Mouse (Mus musculus): ENCODE data around the gene Gtf2h3. TPM values are rescaled to one million over a fixed set of nuclear protein-coding genes. Genes with fewer than 3 reads are reported as not detected.
"Not testable (repeated sequence)": the region's sequence is repeated elsewhere in the genome, so short reads cannot be mapped to it uniquely, and the experiment has no call there.

Gtf2h3 gene
- polyA plus RNA-seq, 1 experiment from 2014 or later, result 40.4 TPM

- Histone ChIP-seq H3K36me3 (peaks cover 43% of the 10 kb centered on the region), H3K4me2 (peak overlapping the region; percentile 94), H3K27me3 (no peaks in the 10 kb centered on the region), H3K4me1 (replicated peaks) (peaks cover 17% of the 10 kb centered on the region), H3K27ac (replicated peaks) (peak overlapping the region; percentile 49; the same call in 1 of the 2 replicates), H3K9me3 (no peaks in the 10 kb centered on the region), H3K9ac (peak overlapping the region; percentile 71), H3K4me3 (peak overlapping the region; percentile 59)
- peak; percentile 100 for ATAC-seq (ENCODE audit: low read depth)
- WGBS, result 7% methylated on average over 30 of the region's 30 CpGs
Observed at GRCm38 (mm10) chr5:124598224-124599174, 19.6 kb downstream of the Gtf2h3 start.

- Histone ChIP-seq H3K4me2 (peak overlapping the region; percentile 94), H3K36me3 (peaks cover 40% of the 10 kb centered on the region), H3K4me1 (replicated peaks) (peaks cover 17% of the 10 kb centered on the region), H3K4me3 (peak overlapping the region; percentile 59; the same call in 1 of the 2 replicates)
- H3K9me3 ChIP-seq; H3K27me3 ChIP-seq; H3K27ac ChIP-seq (replicated peaks); ATAC-seq (ENCODE audit: low read depth); H3K9ac ChIP-seq: not testable (repeated sequence)
- 67% methylated on average over 8 of the region's 8 CpGs for WGBS
Observed at GRCm38 (mm10) chr5:124599726-124600125, 20.8 kb downstream of the Gtf2h3 start.

GRCm38 (mm10) chr5:124602349-124602748, 23.4 kb downstream of the Gtf2h3 start:
- Histone ChIP-seq H3K4me3 (no peak overlapping the region), H3K27me3 (no peaks in the 10 kb centered on the region), H3K4me2 (no peak overlapping the region), H3K4me1 (replicated peaks) (peaks cover 17% of the 10 kb centered on the region), H3K36me3 (peaks cover 24% of the 10 kb centered on the region), H3K9me3 (no peaks in the 10 kb centered on the region), H3K27ac (replicated peaks) (no peak overlapping the region), H3K9ac (no peak overlapping the region)
- WGBS, result 73% methylated on average over 5 of the region's 5 CpGs
- no peak for ATAC-seq (ENCODE audit: low read depth)

- Histone ChIP-seq H3K27me3 (no peaks in the 10 kb centered on the region), H3K4me3 (no peak overlapping the region), H3K36me3 (peaks cover 38% of the 10 kb centered on the region), H3K9ac (no peak overlapping the region), H3K4me1 (replicated peaks) (peaks cover 9% of the 10 kb centered on the region), H3K9me3 (no peaks in the 10 kb centered on the region), H3K4me2 (no peak overlapping the region), H3K27ac (replicated peaks) (no peak overlapping the region)
- 87% methylated on average over 4 of the region's 4 CpGs for WGBS
- ATAC-seq (ENCODE audit: low read depth), result no peak
Observed at GRCm38 (mm10) chr5:124604296-124604695, 25.4 kb downstream of the Gtf2h3 start.

- Histone ChIP-seq H3K36me3 (peaks cover 45% of the 10 kb centered on the region), H3K4me2 (no peak overlapping the region), H3K9me3 (no peaks in the 10 kb centered on the region), H3K9ac (no peak overlapping the region), H3K4me1 (replicated peaks) (0 out of 2 replicates have a peak, but pooled peaks cover under 1% of the 10 kb centered on the region), H3K4me3 (no peak overlapping the region), H3K27ac (replicated peaks) (no peak overlapping the region), H3K27me3 (no peaks in the 10 kb centered on the region)
- 87% methylated on average over 17 of the region's 17 CpGs for whole genome bisulfite sequencing
- no peak for ATAC-seq (ENCODE audit: low read depth)
Observed at GRCm38 (mm10) chr5:124605041-124605622, 26.2 kb downstream of the Gtf2h3 start.

- no peak overlapping the region for H3K9ac ChIP-seq
- no peak for ATAC-seq (ENCODE audit: low read depth)
- peaks cover 62% of the 10 kb centered on the region for H3K36me3 ChIP-seq
- 71% methylated on average over 10 of the region's 10 CpGs for WGBS
- no peak overlapping the region for H3K27ac ChIP-seq (replicated peaks)
- no peaks in the 10 kb centered on the region for H3K4me1 ChIP-seq (replicated peaks)
- H3K9me3 ChIP-seq, result no peaks in the 10 kb centered on the region
- no peaks in the 10 kb centered on the region for H3K27me3 ChIP-seq
- no peak overlapping the region for H3K4me2 ChIP-seq
- H3K4me3 ChIP-seq, result no peak overlapping the region
Observed at GRCm38 (mm10) chr5:124610965-124611364, 32.0 kb downstream of the Gtf2h3 start.

GRCm38 (mm10) chr5:124614709-124615108, 35.8 kb downstream of the Gtf2h3 start:
- WGBS, result 78% methylated on average over 11 of the region's 11 CpGs
- no peak overlapping the region for H3K9ac ChIP-seq
- no peak overlapping the region for H3K4me3 ChIP-seq
- no peaks in the 10 kb centered on the region for H3K27me3 ChIP-seq
- ATAC-seq (ENCODE audit: low read depth), result no peak
- H3K36me3 ChIP-seq, result peaks cover 71% of the 10 kb centered on the region
- no peak overlapping the region for H3K4me2 ChIP-seq
- no peak overlapping the region for H3K27ac ChIP-seq (replicated peaks)
- H3K4me1 ChIP-seq (replicated peaks), result no peaks in the 10 kb centered on the region
- no peaks in the 10 kb centered on the region for H3K9me3 ChIP-seq

- Histone ChIP-seq H3K27ac (replicated peaks) (no peak overlapping the region), H3K4me1 (replicated peaks) (no peaks in the 10 kb centered on the region), H3K9me3 (no peaks in the 10 kb centered on the region), H3K9ac (no peak overlapping the region), H3K36me3 (peaks cover 58% of the 10 kb centered on the region), H3K4me3 (no peak overlapping the region), H3K27me3 (no peaks in the 10 kb centered on the region), H3K4me2 (no peak overlapping the region)
- 87% methylated on average over 10 of the region's 10 CpGs for WGBS
- ATAC-seq (ENCODE audit: low read depth), result no peak
Observed at GRCm38 (mm10) chr5:124618711-124619110, 39.8 kb downstream of the Gtf2h3 start.

- Histone ChIP-seq H3K9me3 (no peaks in the 10 kb centered on the region), H3K27me3 (no peaks in the 10 kb centered on the region), H3K4me3 (no peak overlapping the region), H3K36me3 (peaks cover 56% of the 10 kb centered on the region), H3K9ac (no peak overlapping the region), H3K27ac (replicated peaks) (no peak overlapping the region), H3K4me2 (no peak overlapping the region), H3K4me1 (replicated peaks) (no peaks in the 10 kb centered on the region)
- no peak for ATAC-seq (ENCODE audit: low read depth)
- WGBS, result 68% methylated on average over 13 of the region's 13 CpGs
Observed at GRCm38 (mm10) chr5:124621362-124621761, 42.4 kb downstream of the Gtf2h3 start.

- H3K27ac ChIP-seq (replicated peaks), result no peak overlapping the region
- no peaks in the 10 kb centered on the region for H3K9me3 ChIP-seq
- no peak overlapping the region for H3K4me3 ChIP-seq
- peaks cover 1% of the 10 kb centered on the region for H3K4me1 ChIP-seq (replicated peaks)
- H3K4me2 ChIP-seq, result no peak overlapping the region
- H3K36me3 ChIP-seq, result peaks cover 49% of the 10 kb centered on the region
- 87% methylated on average over 15 of the region's 15 CpGs for WGBS
- H3K9ac ChIP-seq, result no peak overlapping the region
- no peaks in the 10 kb centered on the region for H3K27me3 ChIP-seq
- no peak for ATAC-seq (ENCODE audit: low read depth)
Observed at GRCm38 (mm10) chr5:124622890-124623289, 44.0 kb downstream of the Gtf2h3 start.

- H3K9me3 ChIP-seq, result no peaks in the 10 kb centered on the region
- H3K4me1 ChIP-seq (replicated peaks), result peaks cover 7% of the 10 kb centered on the region
- peaks cover 40% of the 10 kb centered on the region for H3K36me3 ChIP-seq
- no peak overlapping the region for H3K4me3 ChIP-seq
- WGBS, result 88% methylated on average over 9 of the region's 9 CpGs
- no peak overlapping the region for H3K9ac ChIP-seq
- no peak for ATAC-seq (ENCODE audit: low read depth)
- H3K27me3 ChIP-seq, result no peaks in the 10 kb centered on the region
- no peak overlapping the region for H3K27ac ChIP-seq (replicated peaks)
- no peak overlapping the region for H3K4me2 ChIP-seq
Observed at GRCm38 (mm10) chr5:124624291-124624690, 45.4 kb downstream of the Gtf2h3 start.
